Mouse (Mus musculus): ENCODE results near the gene Fam111a. TPM values are rescaled to one million over a fixed set of nuclear protein-coding genes. Genes with fewer than 3 reads are reported as not detected.

Gene Fam111a
- polyA plus RNA-seq, 1 experiment from 2014 or later, result 7.7 TPM

DNA sequence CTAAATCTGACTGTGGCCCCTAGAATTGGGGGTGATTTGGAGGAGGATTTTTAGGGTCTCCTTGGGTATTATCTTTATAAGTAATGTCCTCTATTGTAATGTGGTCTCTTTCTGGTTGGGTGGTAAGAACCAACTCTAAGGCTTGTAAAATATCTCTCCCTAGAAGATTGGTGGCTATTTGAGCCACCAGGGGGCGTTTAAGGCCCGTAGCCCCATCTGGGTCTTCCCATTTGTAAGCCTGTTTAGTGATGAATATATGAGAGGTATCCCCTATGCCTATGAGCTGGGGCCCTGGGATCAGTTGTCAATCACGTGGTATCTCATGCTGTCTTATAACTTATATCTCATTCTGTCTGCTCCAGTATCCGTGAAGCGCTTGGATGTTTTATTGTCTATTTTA lies 3.6 kb downstream of the Fam111a start:
- Histone ChIP-seq H3K4me1 (replicated peaks; ENCODE audit: control insufficient read depth, insufficient read depth, low read length) (no peaks in the 10 kb centered on the region), H3K4me2 (ENCODE audit: low read length) (no peak overlapping the region), H3K4me3 (replicated peaks; ENCODE audit: low read length) (no peak overlapping the region), H3K9ac (replicated peaks; ENCODE audit: low read depth, low read length) (no peak overlapping the region), H3K9me3 (ENCODE audit: control insufficient read depth, low read length) (no peaks in the 10 kb centered on the region), H3K27ac (ENCODE audit: low read length) (no peak overlapping the region), H3K27me3 (replicated peaks; ENCODE audit: control insufficient read depth, insufficient read depth, low read length) (no peaks in the 10 kb centered on the region), H3K36me3 (ENCODE audit: control insufficient read depth, insufficient read depth) (no peaks in the 10 kb centered on the region)
- ATAC-seq, result no peak
- WGBS, result 85% methylated on average over 5 of the region's 5 CpGs

GRCm38 (mm10) chr19:12550005-12550942 lies 4.7 kb downstream of the Fam111a start:
- Histone ChIP-seq H3K4me2 (ENCODE audit: low read length) (no peak overlapping the region), H3K27me3 (replicated peaks; ENCODE audit: control insufficient read depth, insufficient read depth, low read length) (no peaks in the 10 kb centered on the region), H3K27ac (ENCODE audit: low read length) (no peak overlapping the region), H3K9me3 (ENCODE audit: control insufficient read depth, low read length) (no peaks in the 10 kb centered on the region), H3K36me3 (ENCODE audit: control insufficient read depth, insufficient read depth) (no peaks in the 10 kb centered on the region), H3K9ac (replicated peaks; ENCODE audit: low read depth, low read length) (no peak overlapping the region), H3K4me1 (replicated peaks; ENCODE audit: control insufficient read depth, insufficient read depth, low read length) (no peaks in the 10 kb centered on the region), H3K4me3 (replicated peaks; ENCODE audit: low read length) (no peak overlapping the region)
- 78% methylated on average over 5 of the region's 5 CpGs for WGBS
- ATAC-seq, result no peak

DNA sequence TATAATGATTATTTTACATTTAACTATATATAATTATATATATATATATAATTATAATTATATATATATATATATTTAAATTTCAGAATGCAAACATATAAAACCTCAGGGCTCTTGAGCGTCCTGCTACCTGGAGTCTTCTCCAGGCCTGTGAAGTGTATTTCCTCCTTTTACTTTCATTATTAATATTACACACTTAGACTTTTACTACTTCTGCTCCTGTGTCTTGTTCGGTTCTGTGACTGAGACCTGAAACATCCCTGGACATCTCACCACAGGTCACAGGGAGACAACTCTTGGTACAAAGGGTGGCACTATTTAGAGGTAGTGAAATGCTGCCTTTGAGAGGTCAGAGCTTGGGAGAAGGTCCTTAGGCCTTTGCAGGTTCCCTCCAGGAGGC lies 10.8 kb downstream of the Fam111a start:
- H3K4me2 ChIP-seq (ENCODE audit: low read length), result no peak overlapping the region
- WGBS, result 87% methylated on average over 2 of the region's 2 CpGs
- no peaks in the 10 kb centered on the region for H3K27me3 ChIP-seq (replicated peaks; ENCODE audit: control insufficient read depth, insufficient read depth, low read length)
- H3K9ac ChIP-seq (replicated peaks; ENCODE audit: low read depth, low read length), result no peak overlapping the region
- H3K9me3 ChIP-seq (ENCODE audit: control insufficient read depth, low read length), result no peaks in the 10 kb centered on the region
- H3K4me1 ChIP-seq (replicated peaks; ENCODE audit: control insufficient read depth, insufficient read depth, low read length), result no peaks in the 10 kb centered on the region
- H3K27ac ChIP-seq (ENCODE audit: low read length), result no peak overlapping the region
- no peak overlapping the region for H3K4me3 ChIP-seq (replicated peaks; ENCODE audit: low read length)
- H3K36me3 ChIP-seq (ENCODE audit: control insufficient read depth, insufficient read depth), result no peaks in the 10 kb centered on the region
- ATAC-seq, result no peak

GRCm38 (mm10) chr19:12558219-12558618 lies 12.7 kb downstream of the Fam111a start:
- WGBS, result 88% methylated on average over 4 of the region's 4 CpGs
- Histone ChIP-seq H3K27me3 (replicated peaks; ENCODE audit: control insufficient read depth, insufficient read depth, low read length) (no peaks in the 10 kb centered on the region), H3K9me3 (ENCODE audit: control insufficient read depth, low read length) (no peaks in the 10 kb centered on the region), H3K4me1 (replicated peaks; ENCODE audit: control insufficient read depth, insufficient read depth, low read length) (no peaks in the 10 kb centered on the region), H3K36me3 (ENCODE audit: control insufficient read depth, insufficient read depth) (no peaks in the 10 kb centered on the region), H3K27ac (ENCODE audit: low read length) (no peak overlapping the region), H3K9ac (replicated peaks; ENCODE audit: low read depth, low read length) (no peak overlapping the region), H3K4me3 (replicated peaks; ENCODE audit: low read length) (no peak overlapping the region), H3K4me2 (ENCODE audit: low read length) (no peak overlapping the region)
- ATAC-seq, result no peak

DNA sequence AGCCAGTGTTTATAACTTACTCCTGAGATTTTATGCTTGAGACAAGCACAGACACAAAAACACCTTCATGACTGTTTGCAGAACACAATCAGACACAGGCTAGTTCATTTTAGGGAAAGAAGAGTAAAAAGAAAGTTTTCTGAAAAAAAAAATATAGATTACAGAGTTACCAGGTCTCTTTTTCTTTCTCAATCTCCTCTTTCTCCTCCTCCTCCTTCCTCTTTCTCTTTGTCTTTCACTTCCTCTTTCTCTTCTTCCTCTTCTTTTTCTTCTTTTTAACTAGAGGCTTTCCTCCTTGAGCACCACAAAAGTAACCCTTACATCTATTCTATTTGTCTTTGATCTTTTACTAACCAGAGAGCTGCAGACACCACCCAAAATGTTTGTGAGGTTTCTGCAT lies 18.7 kb downstream of the Fam111a start:
- Histone ChIP-seq H3K4me3 (replicated peaks; ENCODE audit: low read length) (no peak overlapping the region), H3K9ac (replicated peaks; ENCODE audit: low read depth, low read length) (no peak overlapping the region), H3K36me3 (ENCODE audit: control insufficient read depth, insufficient read depth) (no peaks in the 10 kb centered on the region), H3K4me2 (ENCODE audit: low read length) (no peak overlapping the region), H3K4me1 (replicated peaks; ENCODE audit: control insufficient read depth, insufficient read depth, low read length) (no peaks in the 10 kb centered on the region), H3K27ac (ENCODE audit: low read length) (no peak overlapping the region), H3K9me3 (ENCODE audit: control insufficient read depth, low read length) (no peaks in the 10 kb centered on the region), H3K27me3 (replicated peaks; ENCODE audit: control insufficient read depth, insufficient read depth, low read length) (no peaks in the 10 kb centered on the region)
- no peak for ATAC-seq

GRCm38 (mm10) chr19:12567011-12567410 lies 21.5 kb downstream of the Fam111a start:
- ATAC-seq, result no peak
- H3K27me3 ChIP-seq (replicated peaks; ENCODE audit: control insufficient read depth, insufficient read depth, low read length), result no peaks in the 10 kb centered on the region
- H3K4me1 ChIP-seq (replicated peaks; ENCODE audit: control insufficient read depth, insufficient read depth, low read length), result no peaks in the 10 kb centered on the region
- H3K27ac ChIP-seq (ENCODE audit: low read length), result no peak overlapping the region
- 55% methylated on average over 4 of the region's 4 CpGs for WGBS
- H3K4me2 ChIP-seq (ENCODE audit: low read length), result no peak overlapping the region
- no peaks in the 10 kb centered on the region for H3K36me3 ChIP-seq (ENCODE audit: control insufficient read depth, insufficient read depth)
- H3K9me3 ChIP-seq (ENCODE audit: control insufficient read depth, low read length), result no peaks in the 10 kb centered on the region
- H3K4me3 ChIP-seq (replicated peaks; ENCODE audit: low read length), result no peak overlapping the region
- H3K9ac ChIP-seq (replicated peaks; ENCODE audit: low read depth, low read length), result no peak overlapping the region

GRCm38 (mm10) chr19:12570866-12571265 lies 25.3 kb downstream of the Fam111a start:
- H3K4me1 ChIP-seq (replicated peaks; ENCODE audit: control insufficient read depth, insufficient read depth, low read length), result peaks cover 10% of the 10 kb centered on the region; the same call in 1 of the 2 replicates
- no peaks in the 10 kb centered on the region for H3K27me3 ChIP-seq (replicated peaks; ENCODE audit: control insufficient read depth, insufficient read depth, low read length)
- H3K9ac ChIP-seq (replicated peaks; ENCODE audit: low read depth, low read length), result no peak overlapping the region
- H3K4me3 ChIP-seq (replicated peaks; ENCODE audit: low read length), result no peak overlapping the region
- no peak overlapping the region for H3K4me2 ChIP-seq (ENCODE audit: low read length)
- ATAC-seq, result no peak
- no peaks in the 10 kb centered on the region for H3K36me3 ChIP-seq (ENCODE audit: control insufficient read depth, insufficient read depth)
- H3K27ac ChIP-seq (ENCODE audit: low read length), result no peak overlapping the region
- H3K9me3 ChIP-seq (ENCODE audit: control insufficient read depth, low read length), result no peaks in the 10 kb centered on the region
- 71% methylated on average over 2 of the region's 2 CpGs for WGBS

DNA sequence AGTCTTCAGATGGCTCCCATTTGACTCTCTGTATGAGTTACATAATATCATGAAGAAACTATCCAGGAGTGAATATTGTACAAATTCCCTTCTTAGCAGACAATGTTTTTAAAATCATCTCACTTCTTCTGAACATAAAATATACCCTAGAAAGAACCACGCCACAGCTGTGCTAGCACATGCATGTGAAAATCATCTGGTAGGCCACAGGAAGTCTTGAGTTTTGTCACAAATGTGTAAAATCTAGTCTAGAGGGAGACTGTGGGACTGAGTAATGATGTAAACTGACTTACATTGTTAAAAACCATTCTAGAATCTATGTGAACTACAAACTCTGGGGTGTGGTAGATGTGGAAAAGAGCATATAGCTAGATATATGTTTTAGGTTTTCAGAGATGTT lies 26.1 kb downstream of the Fam111a start:
- WGBS, result 100% methylated on average over 1 of the region's 1 CpGs
- peaks cover 10% of the 10 kb centered on the region; the same call in 1 of the 2 replicates for H3K4me1 ChIP-seq (replicated peaks; ENCODE audit: control insufficient read depth, insufficient read depth, low read length)

GRCm38 (mm10) chr19:12572614-12573265 lies 27.2 kb downstream of the Fam111a start:
- no peaks in the 10 kb centered on the region for H3K9me3 ChIP-seq (ENCODE audit: control insufficient read depth, low read length)
- H3K4me2 ChIP-seq (ENCODE audit: low read length), result peak overlapping the region; percentile 66
- H3K9ac ChIP-seq (replicated peaks; ENCODE audit: low read depth, low read length), result peak overlapping the region; percentile 58
- no peaks in the 10 kb centered on the region for H3K27me3 ChIP-seq (replicated peaks; ENCODE audit: control insufficient read depth, insufficient read depth, low read length)
- peak; percentile 10 for ATAC-seq
- no peak overlapping the region for H3K27ac ChIP-seq (ENCODE audit: low read length)
- peaks cover 10% of the 10 kb centered on the region; the same call in 1 of the 2 replicates for H3K4me1 ChIP-seq (replicated peaks; ENCODE audit: control insufficient read depth, insufficient read depth, low read length)
- peak overlapping the region; percentile 45 for H3K4me3 ChIP-seq (replicated peaks; ENCODE audit: low read length)
- no peaks in the 10 kb centered on the region for H3K36me3 ChIP-seq (ENCODE audit: control insufficient read depth, insufficient read depth)
- 83% methylated on average over 1 of the region's 1 CpGs for WGBS

More for the DNA sequence above, 26.1 kb downstream of the Fam111a start:
- Histone ChIP-seq H3K4me2 (ENCODE audit: low read length) (no peak overlapping the region), H3K9me3 (ENCODE audit: control insufficient read depth, low read length) (no peaks in the 10 kb centered on the region), H3K4me3 (replicated peaks; ENCODE audit: low read length) (no peak overlapping the region), H3K27me3 (replicated peaks; ENCODE audit: control insufficient read depth, insufficient read depth, low read length) (no peaks in the 10 kb centered on the region), H3K27ac (ENCODE audit: low read length) (no peak overlapping the region), H3K9ac (replicated peaks; ENCODE audit: low read depth, low read length) (no peak overlapping the region), H3K36me3 (ENCODE audit: control insufficient read depth, insufficient read depth) (no peaks in the 10 kb centered on the region)
- no peak for ATAC-seq
